Mouse (Mus musculus): ENCODE results near the gene Eef1akmt3. TPM values are rescaled to one million over a fixed set of nuclear protein-coding genes. Genes with fewer than 3 reads are reported as not detected.

The Eef1akmt3 gene
- total and polyA plus RNA-seq, 2 experiments: 0.09 TPM; not detected in 1

DNA sequence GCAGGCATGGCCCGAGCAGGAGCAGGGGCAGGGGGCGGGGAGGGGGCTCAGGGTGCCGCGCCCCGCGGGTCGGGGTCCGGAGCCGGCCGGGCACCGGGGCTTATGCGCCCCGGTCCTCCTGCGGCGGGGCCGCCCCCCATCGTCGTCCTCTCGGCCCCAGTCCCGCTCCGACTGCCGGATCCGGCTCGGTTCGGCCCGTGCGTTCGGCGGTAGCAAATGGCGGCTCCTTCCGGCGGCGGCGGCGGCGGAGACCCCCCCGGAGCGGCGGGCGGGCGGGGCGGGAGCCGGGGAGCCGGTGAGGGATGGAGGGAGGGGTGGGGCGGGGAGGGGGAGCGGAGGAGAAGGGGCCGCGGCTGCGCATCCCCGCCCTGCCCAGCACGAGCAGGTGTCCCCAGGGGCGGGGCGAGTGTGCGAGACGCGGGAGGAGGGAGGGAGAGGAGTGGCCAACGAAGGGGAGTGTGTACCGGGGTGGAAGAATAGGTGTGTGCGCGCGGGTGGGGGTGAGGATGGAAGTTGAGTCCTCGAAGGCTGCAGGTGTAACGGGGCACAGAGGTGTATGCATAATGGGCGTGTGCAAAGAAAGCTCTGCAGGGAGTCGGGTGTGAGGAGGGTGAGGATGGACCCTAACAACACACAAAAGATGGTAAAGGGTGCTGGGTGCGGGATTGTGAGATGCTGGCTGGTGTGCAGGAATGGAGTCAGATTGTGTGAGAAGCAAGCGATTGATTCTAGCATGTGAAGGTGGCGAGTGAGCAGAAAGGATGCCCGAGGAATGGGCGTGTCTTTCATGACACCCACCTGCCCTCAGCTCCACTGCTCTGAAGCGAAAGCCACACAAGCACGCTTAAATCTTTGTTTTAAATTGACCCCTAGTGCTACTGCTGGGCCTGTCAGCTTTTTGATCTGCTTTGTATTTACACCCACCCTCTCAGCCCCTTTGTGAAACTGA is 18.9 kb upstream of the Eef1akmt3 start, which contains the start of gene March9:
March9 (minus strand) TSS at position 217 of the 949 bp plus-strand sequence.
- Histone ChIP-seq H3K4me1 (ENCODE audit: control insufficient read depth, insufficient read depth, low read length) (peaks cover 5% of the 10 kb centered on the region; the same call in 1 of the 2 replicates), H3K36me3 (ENCODE audit: control insufficient read depth, insufficient read depth, low read length) (peaks cover 2% of the 10 kb centered on the region; the same call in 1 of the 2 replicates), H3K27me3 (ENCODE audit: control insufficient read depth, insufficient read depth, low read length) (peaks cover 2% of the 10 kb centered on the region; the same call in 1 of the 2 replicates), H3K79me2 (ENCODE audit: control insufficient read depth, insufficient read depth, low read length) (peaks cover 5% of the 10 kb centered on the region; the same call in 1 of the 2 replicates), H3K9ac (ENCODE audit: low read depth, low read length) (peak within 1 kb of the TSS; percentile 67), H3K27ac (replicated peaks; ENCODE audit: insufficient read depth, low read depth, low read length) (no peak within 1 kb of the TSS), H3K4me3 (ENCODE audit: insufficient read depth, low read depth, low read length) (peak within 1 kb of the TSS; percentile 68)
- no peak for DNase-seq (ENCODE audit: extremely low read depth, low read depth, low spot score)
- 4% methylated on average over 49 of the region's 72 CpGs for WGBS
- TF ChIP-seq POLR2A (IDR thresholded peaks at IDR 0.05; ENCODE audit: extremely low read depth, insufficient read depth, low read length) (no peak), CTCF (IDR thresholded peaks at IDR 0.05; ENCODE audit: low read depth, low read length) (no peak)

DNA sequence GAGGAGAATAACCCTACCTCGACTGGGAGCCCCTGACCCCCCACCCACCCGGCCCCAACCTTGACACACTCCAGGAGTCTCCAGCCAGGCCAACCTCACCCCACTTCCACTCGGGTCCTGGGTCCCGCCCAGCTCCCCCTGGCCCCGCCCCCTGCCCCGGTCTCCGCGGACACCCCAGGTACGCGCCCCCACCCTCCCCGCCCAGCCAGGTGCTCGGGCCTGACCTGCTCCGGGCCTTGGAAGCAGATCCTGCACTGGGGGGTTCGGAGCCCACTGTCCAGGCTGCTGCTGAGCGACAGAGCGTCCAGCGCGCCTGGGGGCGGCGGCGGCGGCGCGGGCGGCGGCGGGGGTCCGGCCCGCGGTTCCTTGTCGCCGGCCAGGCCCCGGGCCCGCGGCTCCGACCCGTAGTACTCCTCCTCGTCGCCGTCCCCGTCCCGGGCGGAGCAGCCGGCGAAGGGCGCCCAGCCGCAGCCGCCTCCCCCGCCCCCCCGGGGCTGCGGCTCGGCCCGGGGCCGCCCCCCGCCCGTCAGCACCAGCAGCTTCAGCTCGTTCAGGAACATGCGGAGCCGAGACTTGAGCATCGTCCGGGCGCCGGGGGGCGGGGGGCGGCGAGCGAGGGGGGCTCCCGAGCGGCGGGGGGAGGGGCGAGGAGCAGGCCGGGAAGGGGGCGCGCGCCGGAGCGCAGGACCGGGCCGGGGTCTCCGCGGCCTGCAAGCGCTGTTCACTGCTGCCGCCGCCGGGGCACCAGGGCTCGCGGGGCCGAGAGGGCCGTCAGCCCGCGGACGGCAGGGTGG is 18.1 kb upstream of the Eef1akmt3 start:
- Histone ChIP-seq H3K27me3 (ENCODE audit: control insufficient read depth, insufficient read depth, low read length) (peaks cover 2% of the 10 kb centered on the region; the same call in 1 of the 2 replicates), H3K36me3 (ENCODE audit: control insufficient read depth, insufficient read depth, low read length) (no peaks in the 10 kb centered on the region), H3K79me2 (ENCODE audit: control insufficient read depth, insufficient read depth, low read length) (peaks cover 3% of the 10 kb centered on the region; the same call in 1 of the 2 replicates), H3K27ac (replicated peaks; ENCODE audit: insufficient read depth, low read depth, low read length) (no peak overlapping the region), H3K4me3 (ENCODE audit: insufficient read depth, low read depth, low read length) (peak overlapping the region; percentile 68), H3K9ac (ENCODE audit: low read depth, low read length) (peak overlapping the region; percentile 67), H3K4me1 (ENCODE audit: control insufficient read depth, insufficient read depth, low read length) (peaks cover 3% of the 10 kb centered on the region; the same call in 1 of the 2 replicates)
- no peak for DNase-seq (ENCODE audit: extremely low read depth, low read depth, low spot score)
- WGBS: 3% methylated on average over 79 of the region's 92 CpGs
- TF ChIP-seq CTCF (IDR thresholded peaks at IDR 0.05; ENCODE audit: low read depth, low read length) (no peak), POLR2A (IDR thresholded peaks at IDR 0.05; ENCODE audit: extremely low read depth, insufficient read depth, low read length) (no peak)

DNA sequence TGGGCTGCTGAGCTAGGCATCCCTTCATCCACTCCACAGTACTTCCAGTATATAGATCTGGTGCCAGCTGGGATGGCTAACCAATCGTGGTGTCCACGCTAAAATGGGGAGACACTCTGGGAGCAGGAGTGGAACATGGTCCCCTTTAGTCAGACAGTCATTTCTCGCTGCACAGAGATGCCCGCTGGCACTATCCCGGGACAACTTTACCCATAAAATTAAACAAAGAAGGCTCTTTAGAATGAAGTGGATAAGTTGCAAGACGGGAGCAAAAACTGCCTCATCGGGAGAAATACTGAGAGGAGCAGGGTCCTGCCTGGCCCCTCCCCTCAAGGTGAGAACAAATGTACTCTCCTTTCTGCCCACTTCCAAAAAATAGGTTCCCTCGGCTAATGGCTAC is 17.4 kb upstream of the Eef1akmt3 start:
- no peak overlapping the region for H3K4me3 ChIP-seq (ENCODE audit: insufficient read depth, low read depth, low read length)
- no peaks in the 10 kb centered on the region for H3K4me1 ChIP-seq (ENCODE audit: control insufficient read depth, insufficient read depth, low read length)
- WGBS: 11% methylated on average over 8 of the region's 8 CpGs
- no peaks in the 10 kb centered on the region for H3K36me3 ChIP-seq (ENCODE audit: control insufficient read depth, insufficient read depth, low read length)
- H3K9ac ChIP-seq (ENCODE audit: low read depth, low read length): no peak overlapping the region
- TF ChIP-seq POLR2A (IDR thresholded peaks at IDR 0.05; ENCODE audit: extremely low read depth, insufficient read depth, low read length) (no peak), CTCF (IDR thresholded peaks at IDR 0.05; ENCODE audit: low read depth, low read length) (no peak)
- H3K27me3 ChIP-seq (ENCODE audit: control insufficient read depth, insufficient read depth, low read length): peaks cover 2% of the 10 kb centered on the region; the same call in 1 of the 2 replicates
- DNase-seq (ENCODE audit: extremely low read depth, low read depth, low spot score): no peak
- H3K79me2 ChIP-seq (ENCODE audit: control insufficient read depth, insufficient read depth, low read length): no peaks in the 10 kb centered on the region; the same call in 1 of the 2 replicates
- no peak overlapping the region for H3K27ac ChIP-seq (replicated peaks; ENCODE audit: insufficient read depth, low read depth, low read length)

DNA sequence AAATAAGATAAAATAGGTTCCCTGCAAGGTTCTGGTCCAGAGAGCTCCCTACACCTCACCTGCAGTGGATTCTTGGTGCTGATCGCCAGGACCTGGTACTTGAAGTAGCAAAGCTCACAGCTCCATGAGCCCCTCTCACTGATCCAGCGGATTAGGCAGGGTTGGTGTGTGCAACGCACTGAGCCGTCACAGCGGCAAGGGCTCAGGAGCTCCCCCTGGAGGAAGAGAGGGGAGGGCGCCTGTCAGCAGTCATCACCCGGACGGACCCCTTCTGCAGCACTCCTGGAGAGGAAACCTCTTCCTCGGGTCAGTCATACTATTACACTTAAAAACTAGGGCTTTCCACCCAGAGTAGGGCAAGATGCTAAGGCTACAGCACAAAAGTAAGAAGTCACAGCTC is 16.8 kb upstream of the Eef1akmt3 start:
- Histone ChIP-seq H3K9ac (ENCODE audit: low read depth, low read length) (no peak overlapping the region), H3K27ac (replicated peaks; ENCODE audit: insufficient read depth, low read depth, low read length) (no peak overlapping the region), H3K36me3 (ENCODE audit: control insufficient read depth, insufficient read depth, low read length) (no peaks in the 10 kb centered on the region), H3K79me2 (ENCODE audit: control insufficient read depth, insufficient read depth, low read length) (no peaks in the 10 kb centered on the region), H3K4me3 (ENCODE audit: insufficient read depth, low read depth, low read length) (no peak overlapping the region), H3K27me3 (ENCODE audit: control insufficient read depth, insufficient read depth, low read length) (peaks cover 2% of the 10 kb centered on the region; the same call in 1 of the 2 replicates), H3K4me1 (ENCODE audit: control insufficient read depth, insufficient read depth, low read length) (no peaks in the 10 kb centered on the region)
- TF ChIP-seq POLR2A (IDR thresholded peaks at IDR 0.05; ENCODE audit: extremely low read depth, insufficient read depth, low read length) (no peak), CTCF (IDR thresholded peaks at IDR 0.05; ENCODE audit: low read depth, low read length) (peak; percentile 93)
- WGBS: 11% methylated on average over 9 of the region's 9 CpGs
- DNase-seq (ENCODE audit: extremely low read depth, low read depth, low spot score): no peak

DNA sequence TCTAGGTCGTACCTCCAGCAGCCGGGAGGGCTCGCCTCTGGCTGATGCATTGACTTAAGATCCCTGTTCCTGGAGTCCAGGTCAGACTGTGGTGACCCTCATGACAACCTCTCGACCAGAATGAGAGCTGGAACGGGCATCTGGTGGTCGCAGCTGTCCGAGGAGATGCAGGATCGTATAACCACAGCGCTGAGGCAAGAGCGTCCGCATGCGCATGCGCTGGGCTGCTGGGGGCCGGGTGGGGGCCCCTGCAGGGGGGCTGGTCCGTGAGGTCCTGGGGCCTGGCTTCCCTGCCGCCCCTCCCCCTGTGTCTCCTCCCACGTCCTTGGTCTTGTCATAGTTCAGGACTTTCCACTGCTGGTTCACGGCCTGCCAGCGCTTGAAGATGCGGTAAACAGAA is 15.2 kb upstream of the Eef1akmt3 start:
- WGBS: 91% methylated on average over 20 of the region's 20 CpGs
- no peaks in the 10 kb centered on the region for H3K79me2 ChIP-seq (ENCODE audit: control insufficient read depth, insufficient read depth, low read length)
- no peak overlapping the region for H3K27ac ChIP-seq (replicated peaks; ENCODE audit: insufficient read depth, low read depth, low read length)
- H3K27me3 ChIP-seq (ENCODE audit: control insufficient read depth, insufficient read depth, low read length): peaks cover 2% of the 10 kb centered on the region; the same call in 1 of the 2 replicates
- no peak overlapping the region for H3K9ac ChIP-seq (ENCODE audit: low read depth, low read length)
- no peak overlapping the region for H3K4me3 ChIP-seq (ENCODE audit: insufficient read depth, low read depth, low read length)
- DNase-seq (ENCODE audit: extremely low read depth, low read depth, low spot score): no peak
- TF ChIP-seq POLR2A (IDR thresholded peaks at IDR 0.05; ENCODE audit: extremely low read depth, insufficient read depth, low read length): no peak
- no peak for TF ChIP-seq CTCF (IDR thresholded peaks at IDR 0.05; ENCODE audit: low read depth, low read length)
- H3K4me1 ChIP-seq (ENCODE audit: control insufficient read depth, insufficient read depth, low read length): no peaks in the 10 kb centered on the region
- no peaks in the 10 kb centered on the region for H3K36me3 ChIP-seq (ENCODE audit: control insufficient read depth, insufficient read depth, low read length)
